10 mouse cellular contexts compared by ENCODE assay signal in the genomic region with DNA sequence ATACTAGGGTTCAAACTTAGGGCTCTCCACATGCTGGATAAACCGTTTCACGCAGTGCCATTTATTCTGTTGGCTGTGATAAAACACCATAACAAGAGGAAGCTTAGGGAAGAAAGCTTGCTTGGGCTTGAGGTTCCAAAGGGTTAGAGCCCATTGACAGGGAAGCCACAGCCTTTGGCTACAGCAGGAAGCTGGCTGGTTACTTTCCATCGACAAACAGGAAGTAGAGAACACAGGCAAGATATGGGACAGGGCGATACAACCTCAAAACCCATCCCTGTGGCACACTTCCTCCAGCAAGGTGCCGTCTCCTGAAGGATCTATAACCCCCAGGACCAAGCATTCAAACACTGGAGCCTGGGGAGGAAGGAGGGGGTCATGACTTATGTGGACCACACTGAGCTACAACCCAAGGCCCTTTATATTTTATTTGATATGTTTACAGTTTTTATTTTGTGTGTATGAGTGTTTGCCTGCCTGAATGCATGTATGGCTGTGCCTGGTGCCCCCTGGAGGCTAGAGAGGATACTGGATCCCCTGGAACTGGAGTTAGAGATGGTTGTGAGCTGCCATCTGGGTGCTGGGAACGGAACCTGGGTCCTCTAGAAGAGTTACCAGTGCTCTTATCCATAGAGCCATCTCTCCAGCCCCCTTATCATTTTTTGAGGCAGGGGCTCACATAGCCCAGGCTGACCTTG. TPM values are rescaled to one million over a fixed set of nuclear protein-coding genes. Genes with fewer than 3 reads are reported as not detected.
DNase-seq lines count a peak whose midpoint lies in the region; ATAC-seq lines count a peak whose summit lies in the region.
"Had no signal": no experiment of that assay in that cellular context is flagged by ENCODE, and none has a peak within 500 bp of the region (broad histone marks: within the 10 kb centered on the region; RNA-seq: fewer than 3 reads in every experiment).

No protein-coding gene starts in this region.

- peaks cover 3% of the 10 kb centered on the region; the same call in 1 of the 2 replicates for H3K9me3 ChIP-seq in forebrain, embryonic 12.5 days
- H3K9me3 ChIP-seq: heart, embryonic 10.5 days; liver, embryonic 15.5 days had no signal

- WGBS in forebrain, embryonic 12.5 days: 84% methylated on average over 6 of the region's 6 CpGs

- DNase-seq in kidney, postnatal 10 days: peak; percentile 28
- no peak for DNase-seq in kidney, adult 8-10 months
- DNase-seq in CD4-positive helper T cell, adult 2 months (ENCODE audit: low read depth, low spot score): peak; percentile 57
- peak; percentile 55 for DNase-seq in R1 (ENCODE audit: low read depth, low spot score)
- DNase-seq in cerebellum, adult 18-20 months: no peak
- no peak for DNase-seq in embryo, embryonic 11 days

- H3K27ac ChIP-seq in forebrain, embryonic 12.5 days: no peak overlapping the region
- H3K27ac ChIP-seq: heart, embryonic 10.5 days; liver, embryonic 15.5 days had no signal

- H3K9ac ChIP-seq in forebrain, embryonic 12.5 days: no peak overlapping the region
- H3K9ac ChIP-seq: liver, embryonic 15.5 days had no signal

- H3K4me3 ChIP-seq in forebrain, embryonic 12.5 days (replicated peaks): no peak overlapping the region
- H3K4me3 ChIP-seq: heart, embryonic 10.5 days; liver, embryonic 15.5 days had no signal

- H3K4me1 ChIP-seq in forebrain, embryonic 12.5 days: no peaks in the 10 kb centered on the region
- H3K4me1 ChIP-seq: heart, embryonic 10.5 days; liver, embryonic 15.5 days had no signal

- H3K36me3 ChIP-seq in forebrain, embryonic 12.5 days (replicated peaks): no peaks in the 10 kb centered on the region
- H3K36me3 ChIP-seq: heart, embryonic 10.5 days; liver, embryonic 15.5 days had no signal

- peaks cover 13% of the 10 kb centered on the region; the same call in 1 of the 2 replicates for H3K27me3 ChIP-seq in forebrain, embryonic 12.5 days
- H3K27me3 ChIP-seq: liver, embryonic 15.5 days had no signal

- peak; percentile 66 for ATAC-seq in megakaryocyte progenitor cell, adult 5-6 weeks (replicated peaks; ENCODE audit: poor library complexity)
- no peak for ATAC-seq in forebrain, embryonic 12.5 days (ENCODE audit: low FRiP score)

- no peak overlapping the region for H3K4me2 ChIP-seq in forebrain, embryonic 12.5 days
- H3K4me2 ChIP-seq: liver, embryonic 15.5 days had no signal

RNA-seq across cellular contexts. Expression of gene H2-DMb1, which starts 12.3 kb away (rescaled TPM):
- 36.2 and 39.4 TPM in 2 replicates for total RNA-seq in megakaryocyte progenitor cell, adult 5-6 weeks (2015)
- total RNA-seq in megakaryocyte progenitor cell, adult 5-6 weeks (2017): 47.0 and 60.3 TPM in 2 replicates
- polyA plus RNA-seq in forebrain, embryonic 12.5 days (2016; fragmentation: Nextera tagmentation; extraction: Ambion mirVana): 0.38 and 0.69 TPM in 2 replicates

RNA-seq across cellular contexts. Expression of gene H2-DMb2, which starts 22.1 kb away (rescaled TPM):
- 3.9 and 5.8 TPM in 2 replicates for total RNA-seq in megakaryocyte progenitor cell, adult 5-6 weeks (2015)
- 6.7 and 8.5 TPM in 2 replicates for total RNA-seq in megakaryocyte progenitor cell, adult 5-6 weeks (2017)
- not detected in 2 replicates for polyA plus RNA-seq in forebrain, embryonic 12.5 days (2016; fragmentation: Nextera tagmentation; extraction: Ambion mirVana)

RNA-seq across cellular contexts. Expression of gene Tap1, which starts 22.2 kb away (rescaled TPM):
- total RNA-seq in megakaryocyte progenitor cell, adult 5-6 weeks (2015): 27.6 and 30.5 TPM in 2 replicates
- total RNA-seq in megakaryocyte progenitor cell, adult 5-6 weeks (2017): 62.5 and 82.8 TPM in 2 replicates
- polyA plus RNA-seq in forebrain, embryonic 12.5 days (2016; fragmentation: Nextera tagmentation; extraction: Ambion mirVana): 1.3 and 2.2 TPM in 2 replicates

RNA-seq across cellular contexts. Expression of gene Psmb9, which starts 22.4 kb away (rescaled TPM):
- 112 and 120 TPM in 2 replicates for total RNA-seq in megakaryocyte progenitor cell, adult 5-6 weeks (2015)
- 122 and 126 TPM in 2 replicates for total RNA-seq in megakaryocyte progenitor cell, adult 5-6 weeks (2017)
- polyA plus RNA-seq in forebrain, embryonic 12.5 days (2016; fragmentation: Nextera tagmentation; extraction: Ambion mirVana): 0.78 and 1.1 TPM in 2 replicates

RNA-seq across cellular contexts. Expression of gene Psmb8, which starts 32.3 kb away (rescaled TPM):
- total RNA-seq in megakaryocyte progenitor cell, adult 5-6 weeks (2015): 289 and 290 TPM in 2 replicates
- 461 and 471 TPM in 2 replicates for total RNA-seq in megakaryocyte progenitor cell, adult 5-6 weeks (2017)
- 0.53 and 1.7 TPM in 2 replicates for polyA plus RNA-seq in forebrain, embryonic 12.5 days (2016; fragmentation: Nextera tagmentation; extraction: Ambion mirVana)

Comparison
In these comparisons a context has a peak if more than half of its experiments do, and no peak if none do; other contexts are left out.
1. DNase-seq: peak in kidney, postnatal 10 days (single experiment), CD4-positive helper T cell, adult 2 months (single experiment) and R1 (single experiment); none in kidney, adult 8-10 months (0 of 2), cerebellum, adult 18-20 months (0 of 2) and embryo, embryonic 11 days (single experiment).